Mouse (Mus musculus) liver, embryonic 15.5 days (tissue): ENCODE data around the gene Ebf1. TPM values are rescaled to one million over a fixed set of nuclear protein-coding genes. Genes with fewer than 3 reads are reported as not detected.

Experiments used
- ATAC-seq: fragments of 200-750 bp; cut with Nextera tagmentation; 2 replicates; pipeline ENCODE4 v1.8.0; 2017; ENCODE audit warnings: moderate number of reproducible peaks, mild to moderate bottlenecking, moderate library complexity; ENCODE audit not compliant: insufficient read depth
- H3K27ac ChIP-seq: fragments of 300-500 bp; sonication (generic); replicated peaks from 2 replicates; pipeline ENCODE4 v1.5.1; 2015; ENCODE audit warnings: mild to moderate bottlenecking, inconsistent platforms
- H3K27me3 ChIP-seq: fragments of 300-500 bp; sonication (generic); 2 replicates; pipeline ENCODE4 v1.6.1; 2015; ENCODE audit warnings: mild to moderate bottlenecking, inconsistent platforms
- H3K36me3 ChIP-seq: fragments of 300-500 bp; sonication (generic); replicated peaks from 2 replicates; pipeline ENCODE4 v1.6.1; 2015; ENCODE audit warnings: moderate library complexity, mild to moderate bottlenecking, inconsistent platforms
- H3K4me1 ChIP-seq: fragments of 300-500 bp; sonication (generic); replicated peaks from 2 replicates; pipeline ENCODE4 v1.6.1; 2015; ENCODE audit warnings: inconsistent platforms
- H3K4me2 ChIP-seq: fragments of 300-500 bp; sonication (generic); 2 replicates; pipeline ENCODE4 v1.6.1; 2015; ENCODE audit warnings: moderate library complexity, mild to moderate bottlenecking, inconsistent platforms
- H3K4me3 ChIP-seq: fragments of 300-500 bp; sonication (generic); replicated peaks from 2 replicates; pipeline ENCODE4 v1.5.1; 2015; ENCODE audit warnings: mild to moderate bottlenecking, inconsistent platforms
- H3K9ac ChIP-seq: fragments of 300-500 bp; sonication (generic); 2 replicates; pipeline ENCODE4 v1.6.1; 2015; ENCODE audit warnings: moderate library complexity, mild to moderate bottlenecking, inconsistent platforms
- H3K9me3 ChIP-seq: fragments of 300-500 bp; sonication (generic); replicated peaks from 2 replicates; pipeline ENCODE4 v1.6.1; 2016; ENCODE audit warnings: inconsistent platforms
- WGBS: fragments of 180-500 bp; shearing (Covaris S2); methylation state at CpG from one replicate; pipeline ENCODE4 v1.1.7; 2015; ENCODE audit warnings: mixed read lengths; ENCODE audit not compliant: insufficient replicate concordance; 5-methylcytosine and 5-hydroxymethylcytosine counted together
- polyA plus RNA-seq: library from polyadenylated mRNA; unstranded; fragments of >200 nt; fragmentation: Nextera tagmentation; extraction: Ambion mirVana; gene quantifications from 2 replicates; pipeline ENCODE4 v1.2.1, GENCODE M21; 2015

The Ebf1 gene
- polyA plus RNA-seq, 1 experiment from 2014 or later: 1.2 TPM

- H3K4me3 ChIP-seq: no peak overlapping the region
- H3K4me2 ChIP-seq: no peak overlapping the region
- ATAC-seq: no peak
- H3K27me3 ChIP-seq: no peaks in the 10 kb centered on the region
- H3K27ac ChIP-seq: no peak overlapping the region
- H3K36me3 ChIP-seq: no peaks in the 10 kb centered on the region
- no peaks in the 10 kb centered on the region for H3K9me3 ChIP-seq
- H3K4me1 ChIP-seq: no peaks in the 10 kb centered on the region
- WGBS: 55% methylated on average over 8 of the region's 8 CpGs
- H3K9ac ChIP-seq: no peak overlapping the region
Measured at GRCm38 (mm10) chr11:44917059-44917458, 299.9 kb downstream of the Ebf1 start.

GRCm38 (mm10) chr11:44923138-44923537 lies 306.0 kb downstream of the Ebf1 start:
- Histone ChIP-seq H3K4me1 (no peaks in the 10 kb centered on the region), H3K27me3 (no peaks in the 10 kb centered on the region), H3K36me3 (no peaks in the 10 kb centered on the region), H3K27ac (no peak overlapping the region), H3K9ac (no peak overlapping the region), H3K4me3 (no peak overlapping the region), H3K4me2 (no peak overlapping the region), H3K9me3 (no peaks in the 10 kb centered on the region)
- no peak for ATAC-seq
- 36% methylated on average over 3 of the region's 3 CpGs for WGBS

GRCm38 (mm10) chr11:44923868-44924508 lies 306.9 kb downstream of the Ebf1 start:
- Histone ChIP-seq H3K27me3 (no peaks in the 10 kb centered on the region), H3K36me3 (no peaks in the 10 kb centered on the region), H3K27ac (no peak overlapping the region), H3K4me2 (no peak overlapping the region), H3K9ac (no peak overlapping the region), H3K4me1 (no peaks in the 10 kb centered on the region), H3K4me3 (no peak overlapping the region), H3K9me3 (no peaks in the 10 kb centered on the region)
- ATAC-seq: no peak
- 63% methylated on average over 10 of the region's 10 CpGs for WGBS

GRCm38 (mm10) chr11:44924896-44925295 lies 307.8 kb downstream of the Ebf1 start:
- no peaks in the 10 kb centered on the region for H3K9me3 ChIP-seq
- WGBS: 48% methylated on average over 8 of the region's 8 CpGs
- ATAC-seq: no peak
- H3K4me1 ChIP-seq: no peaks in the 10 kb centered on the region
- no peaks in the 10 kb centered on the region for H3K27me3 ChIP-seq
- no peak overlapping the region for H3K9ac ChIP-seq
- no peak overlapping the region for H3K4me2 ChIP-seq
- H3K4me3 ChIP-seq: no peak overlapping the region
- H3K36me3 ChIP-seq: no peaks in the 10 kb centered on the region
- H3K27ac ChIP-seq: no peak overlapping the region

DNA sequence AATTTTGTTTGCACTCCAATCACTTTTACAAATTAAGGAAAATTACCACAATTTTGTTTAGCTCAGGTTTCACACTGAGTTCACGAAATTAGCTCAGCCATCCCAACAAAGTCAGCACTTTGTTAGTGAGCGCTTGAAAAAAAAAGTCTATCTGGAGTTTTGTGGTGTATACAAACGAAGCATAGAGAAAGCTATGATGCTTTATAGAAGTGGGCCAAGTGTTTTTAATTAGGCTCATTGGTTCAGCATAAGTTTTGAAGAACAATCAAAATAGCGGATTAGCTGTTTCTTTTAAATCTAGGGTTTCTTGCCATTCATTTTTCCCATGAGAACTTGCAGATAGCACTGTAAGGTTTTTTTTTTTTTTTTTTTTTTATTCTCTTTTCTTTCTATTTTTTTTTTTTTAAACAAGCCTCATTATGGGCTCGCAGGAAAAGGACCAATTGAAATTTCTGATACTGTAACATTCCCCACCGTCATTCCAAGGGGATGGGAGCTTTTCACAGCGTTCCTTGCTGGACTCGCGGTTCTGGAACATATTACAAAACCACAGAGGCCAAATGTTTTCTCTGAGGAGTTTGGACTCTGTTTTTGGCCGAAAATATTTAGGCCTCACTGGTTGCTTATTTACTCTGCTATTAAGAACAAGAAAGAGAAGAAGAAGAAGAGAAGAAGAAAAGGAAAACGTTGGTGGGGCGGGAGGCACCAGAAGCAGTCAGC lies 308.8 kb downstream of the Ebf1 start:
- no peak overlapping the region for H3K9ac ChIP-seq
- no peak overlapping the region for H3K4me3 ChIP-seq
- H3K9me3 ChIP-seq: no peaks in the 10 kb centered on the region
- no peaks in the 10 kb centered on the region for H3K4me1 ChIP-seq
- no peak for ATAC-seq
- 67% methylated on average over 12 of the region's 12 CpGs for WGBS
- H3K27ac ChIP-seq: no peak overlapping the region
- H3K4me2 ChIP-seq: no peak overlapping the region
- H3K27me3 ChIP-seq: no peaks in the 10 kb centered on the region
- H3K36me3 ChIP-seq: no peaks in the 10 kb centered on the region

- 41% methylated on average over 6 of the region's 6 CpGs for WGBS
- Histone ChIP-seq H3K27ac (no peak overlapping the region), H3K36me3 (no peaks in the 10 kb centered on the region)
Measured at GRCm38 (mm10) chr11:44928403-44928802, 311.3 kb downstream of the Ebf1 start.

GRCm38 (mm10) chr11:44932942-44933483 lies 315.9 kb downstream of the Ebf1 start:
- no peaks in the 10 kb centered on the region for H3K9me3 ChIP-seq
- no peaks in the 10 kb centered on the region for H3K36me3 ChIP-seq
- no peaks in the 10 kb centered on the region for H3K27me3 ChIP-seq
- no peak overlapping the region for H3K4me3 ChIP-seq
- no peak overlapping the region for H3K4me2 ChIP-seq
- H3K4me1 ChIP-seq: no peaks in the 10 kb centered on the region
- H3K27ac ChIP-seq: no peak overlapping the region
- ATAC-seq: no peak
- 63% methylated on average over 6 of the region's 6 CpGs for WGBS
- H3K9ac ChIP-seq: no peak overlapping the region

More at GRCm38 (mm10) chr11:44928403-44928802, 311.3 kb downstream of the Ebf1 start:
- no peaks in the 10 kb centered on the region for H3K27me3 ChIP-seq
- no peak overlapping the region for H3K4me3 ChIP-seq
- H3K9me3 ChIP-seq: no peaks in the 10 kb centered on the region
- H3K4me1 ChIP-seq: no peaks in the 10 kb centered on the region
- no peak for ATAC-seq
- H3K4me2 ChIP-seq: no peak overlapping the region
- H3K9ac ChIP-seq: no peak overlapping the region

DNA sequence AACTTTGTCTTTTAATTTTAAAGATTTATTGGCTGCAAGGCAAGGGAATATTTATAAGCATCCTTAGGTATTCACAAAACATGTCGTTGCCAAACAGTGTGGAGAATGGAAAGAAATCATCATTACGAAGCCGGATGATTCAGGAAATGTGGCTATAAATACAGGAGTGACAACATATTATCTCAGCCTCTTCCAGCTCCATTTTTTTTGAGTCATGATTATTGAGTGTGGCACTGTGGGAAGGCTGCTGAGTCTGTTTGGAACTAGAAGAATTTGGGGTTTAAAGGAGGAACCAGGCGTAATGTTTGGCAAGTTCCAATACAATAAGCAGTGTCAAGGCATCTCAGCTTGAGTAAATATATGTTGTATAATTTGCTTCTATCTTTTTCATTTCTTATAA lies 326.7 kb downstream of the Ebf1 start:
- WGBS: 78% methylated on average over 4 of the region's 4 CpGs
- no peak overlapping the region for H3K9ac ChIP-seq
- H3K4me3 ChIP-seq: no peak overlapping the region
- no peak overlapping the region for H3K4me2 ChIP-seq
- no peaks in the 10 kb centered on the region for H3K27me3 ChIP-seq
- no peaks in the 10 kb centered on the region for H3K4me1 ChIP-seq
- no peaks in the 10 kb centered on the region for H3K9me3 ChIP-seq
- no peak for ATAC-seq
- H3K36me3 ChIP-seq: no peaks in the 10 kb centered on the region
- no peak overlapping the region for H3K27ac ChIP-seq

- no peak overlapping the region for H3K4me3 ChIP-seq
- no peaks in the 10 kb centered on the region for H3K4me1 ChIP-seq
- no peaks in the 10 kb centered on the region for H3K27me3 ChIP-seq
- no peak overlapping the region for H3K4me2 ChIP-seq
- WGBS: 68% methylated on average over 2 of the region's 2 CpGs
- H3K27ac ChIP-seq: no peak overlapping the region
- no peaks in the 10 kb centered on the region for H3K9me3 ChIP-seq
- no peak overlapping the region for H3K9ac ChIP-seq
- H3K36me3 ChIP-seq: no peaks in the 10 kb centered on the region
- no peak for ATAC-seq
Measured at GRCm38 (mm10) chr11:44944401-44944800, 327.3 kb downstream of the Ebf1 start.

DNA sequence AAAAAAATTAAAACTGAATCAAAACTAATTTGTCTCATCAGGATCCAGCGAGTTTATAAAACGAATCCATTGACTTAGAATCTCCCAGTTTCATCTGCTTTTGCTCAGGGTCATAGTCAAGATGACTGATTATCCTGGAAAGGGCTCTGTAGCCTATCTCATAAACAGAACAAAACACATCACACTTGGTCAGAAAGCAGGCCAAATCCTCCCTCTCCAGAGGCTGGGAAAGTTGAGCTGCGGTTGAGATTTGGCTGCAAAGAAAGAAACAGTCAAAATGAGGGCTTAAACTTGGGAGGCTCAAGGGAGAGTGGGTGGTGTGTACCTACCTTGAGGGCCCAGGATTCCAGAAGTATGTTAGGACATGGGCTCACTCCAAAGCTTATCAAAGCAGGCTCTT lies 329.5 kb downstream of the Ebf1 start:
- Histone ChIP-seq H3K27ac (no peak overlapping the region), H3K4me1 (no peaks in the 10 kb centered on the region), H3K36me3 (no peaks in the 10 kb centered on the region), H3K27me3 (no peaks in the 10 kb centered on the region), H3K9me3 (no peaks in the 10 kb centered on the region), H3K4me2 (no peak overlapping the region), H3K9ac (no peak overlapping the region), H3K4me3 (no peak overlapping the region)
- WGBS: 58% methylated on average over 3 of the region's 3 CpGs
- no peak for ATAC-seq

GRCm38 (mm10) chr11:44948541-44948940 lies 331.4 kb downstream of the Ebf1 start:
- ATAC-seq: no peak
- Histone ChIP-seq H3K36me3 (no peaks in the 10 kb centered on the region), H3K9me3 (no peaks in the 10 kb centered on the region), H3K9ac (no peak overlapping the region), H3K4me1 (no peaks in the 10 kb centered on the region), H3K4me2 (no peak overlapping the region), H3K27ac (no peak overlapping the region), H3K4me3 (no peak overlapping the region), H3K27me3 (no peaks in the 10 kb centered on the region)
- WGBS: 45% methylated on average over 6 of the region's 6 CpGs
